Mouse (Mus musculus) kidney, postnatal 0 days (tissue): ENCODE data around the gene Cenph. TPM values are rescaled to one million over a fixed set of nuclear protein-coding genes. Genes with fewer than 3 reads are reported as not detected.

Source experiments
- ATAC-seq: fragments of 200-750 bp; cut with Nextera tagmentation; replicated peaks from 2 replicates; pipeline ENCODE4 v1.8.0; 2017; ENCODE audit warnings: low read depth, moderate number of reproducible peaks, moderate TSS enrichment, moderate library complexity; ENCODE audit not compliant: low FRiP score
- DNase-seq: peaks from one replicate; pipeline ENCODE4 v3.0.0-alpha.2; 2016; ENCODE audit warnings: low spot score
- H3K27ac ChIP-seq: fragments of 300-500 bp; sonication (generic); 2 replicates; pipeline ENCODE4 v1.5.1; 2014; ENCODE audit warnings: mild to moderate bottlenecking
- H3K27me3 ChIP-seq: fragments of 300-500 bp; sonication (generic); 2 replicates; pipeline ENCODE4 v1.6.1; 2014; ENCODE audit warnings: low read length, mixed read lengths; ENCODE audit not compliant: insufficient read depth
- H3K36me3 ChIP-seq: fragments of 300-500 bp; sonication (generic); 2 replicates; pipeline ENCODE4 v1.6.1; 2014; ENCODE audit warnings: low read length, mixed read lengths; ENCODE audit not compliant: insufficient read depth
- H3K4me1 ChIP-seq: fragments of 300-500 bp; sonication (generic); replicated peaks from 2 replicates; pipeline ENCODE4 v1.6.1; 2014; ENCODE audit warnings: antibody characterized with exemption, low read length, mixed read lengths; ENCODE audit not compliant: insufficient read depth
- H3K4me2 ChIP-seq: fragments of 300-500 bp; sonication (generic); 2 replicates; pipeline ENCODE4 v1.6.1; 2014; ENCODE audit warnings: mild to moderate bottlenecking, low read length, moderate library complexity, mixed read lengths
- H3K4me3 ChIP-seq: fragments of 300-500 bp; sonication (generic); replicated peaks from 2 replicates; pipeline ENCODE4 v1.5.1; 2014; ENCODE audit warnings: low read depth, low read length
- H3K9ac ChIP-seq: fragments of 300-500 bp; sonication (generic); 2 replicates; pipeline ENCODE4 v1.6.1; 2014; ENCODE audit warnings: low read depth, low read length
- H3K9me3 ChIP-seq: fragments of 300-500 bp; sonication (generic); replicated peaks from 2 replicates; pipeline ENCODE4 v1.6.1; 2016; ENCODE audit warnings: low read length, inconsistent platforms, mixed read lengths
- CTCF ChIP-seq: IDR thresholded peaks from 2 replicates; pipeline ENCODE4 v1.5.1; 2016; ENCODE audit warnings: antibody characterized with exemption, low read depth, mild to moderate bottlenecking, moderate library complexity
- WGBS: fragments of 180-500 bp; shearing (Covaris S2); extraction: QIAGEN DNeasy Blood & Tissue Kit; methylation state at CpG from one replicate; pipeline ENCODE4 v1.1.7; 2014; 5-methylcytosine and 5-hydroxymethylcytosine counted together
- polyA plus RNA-seq: library from polyadenylated mRNA; unstranded; fragments of >200 nt; fragmentation: Nextera tagmentation; extraction: Ambion mirVana; gene quantifications from 2 replicates; pipeline ENCODE4 v1.2.1, GENCODE M21; 2015

Gene Cenph
- polyA plus RNA-seq, 1 experiment from 2014 or later, result 20.9 TPM

GRCm38 (mm10) chr13:100728086-100728485, 47.6 kb downstream of the Cenph start:
- DNase-seq (no peak), ATAC-seq (no peak)
- peaks cover 5% of the 10 kb centered on the region; the same call in 1 of the 2 replicates for H3K36me3 ChIP-seq
- 92% methylated on average over 5 of the region's 5 CpGs for WGBS
- H3K27ac ChIP-seq, result no peak overlapping the region
- no peaks in the 10 kb centered on the region for H3K9me3 ChIP-seq
- no peaks in the 10 kb centered on the region for H3K27me3 ChIP-seq
- no peak for TF ChIP-seq CTCF
- H3K9ac ChIP-seq, result no peak overlapping the region
- H3K4me1 ChIP-seq, result 0 out of 2 replicates have a peak, but pooled peaks cover 7% of the 10 kb centered on the region
- H3K4me3 ChIP-seq, result no peak overlapping the region
- no peak overlapping the region for H3K4me2 ChIP-seq

GRCm38 (mm10) chr13:100725194-100725593, 50.5 kb downstream of the Cenph start:
- Histone ChIP-seq H3K4me3 (no peak overlapping the region), H3K36me3 (peaks cover 7% of the 10 kb centered on the region; the same call in 1 of the 2 replicates), H3K9ac (no peak overlapping the region), H3K4me1 (0 out of 2 replicates have a peak, but pooled peaks cover 7% of the 10 kb centered on the region), H3K27ac (no peak overlapping the region), H3K4me2 (no peak overlapping the region), H3K9me3 (no peaks in the 10 kb centered on the region), H3K27me3 (no peaks in the 10 kb centered on the region)
- DNase-seq, result no peak
- WGBS, result 90% methylated on average over 10 of the region's 10 CpGs
- no peak for TF ChIP-seq CTCF
- no peak for ATAC-seq

GRCm38 (mm10) chr13:100724051-100724754, 51.5 kb downstream of the Cenph start:
- H3K4me3 ChIP-seq, result no peak overlapping the region
- H3K27ac ChIP-seq, result no peak overlapping the region
- no peak for TF ChIP-seq CTCF
- no peak overlapping the region for H3K9ac ChIP-seq
- DNase-seq (peak; percentile 36), ATAC-seq (0 out of 2 replicates have a peak, but pooled peaks have one; percentile 10)
- WGBS, result 50% methylated on average over 7 of the region's 7 CpGs
- H3K36me3 ChIP-seq, result peaks cover 10% of the 10 kb centered on the region; the same call in 1 of the 2 replicates
- 0 out of 2 replicates have a peak, but pooled peaks cover 3% of the 10 kb centered on the region for H3K4me1 ChIP-seq
- H3K9me3 ChIP-seq, result no peaks in the 10 kb centered on the region
- H3K27me3 ChIP-seq, result no peaks in the 10 kb centered on the region
- H3K4me2 ChIP-seq, result no peak overlapping the region

DNA sequence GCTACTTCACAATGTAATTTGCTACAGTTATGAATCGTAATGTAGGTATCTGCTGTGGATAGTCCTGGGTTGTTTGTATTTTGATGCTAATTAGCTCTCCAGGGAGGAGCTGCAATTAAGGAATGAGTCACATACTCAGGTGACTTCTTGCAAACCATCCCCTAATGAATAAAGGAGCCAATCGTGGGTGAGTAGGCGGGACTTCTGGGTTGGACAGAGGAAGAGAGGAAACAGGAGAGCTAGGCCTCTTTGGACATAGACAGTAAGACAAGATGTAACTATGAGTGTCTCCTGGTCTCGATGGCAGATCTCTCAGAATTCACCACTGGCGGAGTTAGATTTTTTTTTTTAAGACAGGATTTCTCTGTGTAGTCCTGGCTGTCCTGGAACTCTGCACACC, 54.0 kb downstream of the Cenph start:
- Histone ChIP-seq H3K27me3 (no peaks in the 10 kb centered on the region), H3K9me3 (no peaks in the 10 kb centered on the region), H3K27ac (no peak overlapping the region), H3K4me3 (no peak overlapping the region), H3K4me1 (no peaks in the 10 kb centered on the region), H3K36me3 (peaks cover 19% of the 10 kb centered on the region), H3K4me2 (no peak overlapping the region), H3K9ac (no peak overlapping the region)
- DNase-seq (no peak), ATAC-seq (no peak)
- TF ChIP-seq CTCF, result no peak
- 91% methylated on average over 5 of the region's 5 CpGs for WGBS

DNA sequence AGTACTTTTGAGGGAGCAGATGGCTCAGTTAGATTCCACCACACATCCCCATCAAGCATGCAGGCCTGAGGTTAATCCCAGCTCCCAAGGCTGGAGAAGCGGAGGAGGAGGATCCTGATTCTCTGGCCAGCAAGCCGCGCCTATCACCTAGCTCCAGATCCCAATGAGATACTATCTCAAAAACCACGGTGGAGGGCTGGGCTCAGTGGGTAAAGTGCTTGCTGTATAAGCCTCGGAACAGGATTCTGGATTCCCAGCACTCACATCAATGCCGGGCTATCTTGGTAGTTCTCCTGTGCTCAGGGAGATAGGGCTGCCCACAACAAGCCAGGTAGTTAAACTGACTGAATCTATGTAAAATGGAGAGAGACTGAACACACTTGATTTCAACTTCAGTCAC, 60.2 kb downstream of the Cenph start:
- Histone ChIP-seq H3K27ac (no peak overlapping the region), H3K4me2 (no peak overlapping the region), H3K9ac (no peak overlapping the region), H3K9me3 (no peaks in the 10 kb centered on the region), H3K4me3 (no peak overlapping the region), H3K27me3 (no peaks in the 10 kb centered on the region), H3K36me3 (peaks cover 55% of the 10 kb centered on the region), H3K4me1 (no peaks in the 10 kb centered on the region)
- WGBS, result 88% methylated on average over 6 of the region's 6 CpGs
- no peak for DNase-seq
- ATAC-seq, result no peak
- TF ChIP-seq CTCF, result no peak

Other genes starting within 250 kb of the Cenph start
- gene Ocln, start 223.2 kb downstream of the Cenph start, polyA plus RNA-seq, result 35.3 and 37.8 TPM in 2 replicates
- gene Marveld2, start 158.9 kb downstream of the Cenph start, polyA plus RNA-seq, result 17.0 TPM in 2 replicates
- gene Ak6, start 124.9 kb downstream of the Cenph start, polyA plus RNA-seq, result 257 TPM in 2 replicates
- 18.6 and 19.7 TPM in 2 replicates for gene Rad17, start 124.8 kb downstream of the Cenph start, polyA plus RNA-seq
- 17.0 and 17.4 TPM in 2 replicates for gene Taf9, start 124.3 kb downstream of the Cenph start, polyA plus RNA-seq
- 6.1 and 6.8 TPM in 2 replicates for gene Ccdc125, start 106.2 kb downstream of the Cenph start, polyA plus RNA-seq
- 87.2 and 89.1 TPM in 2 replicates for gene Cdk7, start 45.0 kb downstream of the Cenph start, polyA plus RNA-seq
- gene Mrps36, start 31.2 kb downstream of the Cenph start, polyA plus RNA-seq, result 255 and 260 TPM in 2 replicates
- 101 and 103 TPM in 2 replicates for gene Ccnb1, start 10.7 kb upstream of the Cenph start, polyA plus RNA-seq
- gene Slc30a5, start 57.5 kb upstream of the Cenph start, polyA plus RNA-seq, result 53.0 and 54.5 TPM in 2 replicates